Comparison of ENCODE assay signal across 20 mouse cellular contexts in genomic region chrX:137812151-137812550, GRCm38 (mm10).
DNase-seq lines count a peak whose midpoint lies in the region; ATAC-seq and TF ChIP-seq lines count a peak whose summit lies in the region.
"Had no signal": no experiment of that assay in that cellular context is flagged by ENCODE, and none has a peak within 500 bp of the region (broad histone marks: within the 10 kb centered on the region; RNA-seq: fewer than 3 reads in every experiment).

No protein-coding gene starts in this region.

- no peak overlapping the region for H3K4me3 ChIP-seq in forebrain, postnatal 0 days (ENCODE audit: low read depth, low read length)
- no peak overlapping the region for H3K4me3 ChIP-seq in forebrain, embryonic 15.5 days
- H3K4me3 ChIP-seq: embryonic facial prominence, embryonic 13.5 days; forebrain, embryonic 13.5 days; heart, adult 2 months; heart, embryonic 15.5 days; hindbrain, embryonic 13.5 days had no signal

- WGBS in forebrain, postnatal 0 days, result 43% methylated on average over 1 of the region's 1 CpGs
- WGBS in forebrain, embryonic 15.5 days, result 50% methylated on average over 1 of the region's 1 CpGs

- TF ChIP-seq CTCF in forebrain, postnatal 0 days (IDR thresholded peaks at IDR 0.05; ENCODE audit: low read depth), result no peak

- H3K27me3 ChIP-seq in forebrain, postnatal 0 days (ENCODE audit: insufficient read depth, low read length), result no peaks in the 10 kb centered on the region
- H3K27me3 ChIP-seq in forebrain, embryonic 15.5 days, result no peaks in the 10 kb centered on the region
- H3K27me3 ChIP-seq: forebrain, embryonic 13.5 days; heart, embryonic 15.5 days; hindbrain, embryonic 13.5 days had no signal

- no peak for ATAC-seq in forebrain, postnatal 0 days
- no peak for ATAC-seq in forebrain, embryonic 15.5 days (replicated peaks)
- ATAC-seq: forebrain, embryonic 13.5 days; hindbrain, postnatal 0 days had no signal

- no peak overlapping the region for H3K4me2 ChIP-seq in forebrain, postnatal 0 days (ENCODE audit: low read depth)
- H3K4me2 ChIP-seq in forebrain, embryonic 15.5 days (replicated peaks), result no peak overlapping the region
- H3K4me2 ChIP-seq: embryonic facial prominence, embryonic 13.5 days; forebrain, embryonic 13.5 days; heart, embryonic 11.5 days; heart, embryonic 15.5 days; hindbrain, embryonic 13.5 days had no signal

- H3K9me3 ChIP-seq in forebrain, postnatal 0 days (ENCODE audit: low read length), result no peaks in the 10 kb centered on the region
- no peaks in the 10 kb centered on the region for H3K9me3 ChIP-seq in forebrain, embryonic 15.5 days
- H3K9me3 ChIP-seq: embryonic facial prominence, embryonic 13.5 days; forebrain, embryonic 13.5 days; heart, embryonic 15.5 days; hindbrain, embryonic 13.5 days had no signal

- H3K36me3 ChIP-seq in forebrain, postnatal 0 days (ENCODE audit: insufficient read depth), result no peaks in the 10 kb centered on the region
- no peaks in the 10 kb centered on the region for H3K36me3 ChIP-seq in forebrain, embryonic 15.5 days
- H3K36me3 ChIP-seq: embryonic facial prominence, embryonic 13.5 days; heart, embryonic 15.5 days; hindbrain, embryonic 13.5 days had no signal

- no peak overlapping the region for H3K9ac ChIP-seq in forebrain, postnatal 0 days
- H3K9ac ChIP-seq in forebrain, embryonic 15.5 days (replicated peaks), result no peak overlapping the region
- H3K9ac ChIP-seq: embryonic facial prominence, embryonic 13.5 days; forebrain, embryonic 13.5 days; heart, embryonic 15.5 days; hindbrain, embryonic 13.5 days had no signal

- no peak overlapping the region for H3K27ac ChIP-seq in forebrain, postnatal 0 days (ENCODE audit: low read depth, low read length)
- no peak overlapping the region for H3K27ac ChIP-seq in forebrain, embryonic 15.5 days (replicated peaks)
- H3K27ac ChIP-seq: embryonic facial prominence, embryonic 13.5 days; forebrain, embryonic 13.5 days; heart, adult 2 months; heart, embryonic 15.5 days; hindbrain, embryonic 13.5 days; hindbrain, postnatal 0 days had no signal

- H3K4me1 ChIP-seq in forebrain, postnatal 0 days (ENCODE audit: insufficient read depth), result no peaks in the 10 kb centered on the region
- no peaks in the 10 kb centered on the region for H3K4me1 ChIP-seq in forebrain, embryonic 15.5 days
- H3K4me1 ChIP-seq: embryonic facial prominence, embryonic 13.5 days; forebrain, embryonic 13.5 days; heart, embryonic 15.5 days; hindbrain, embryonic 13.5 days had no signal

- DNase-seq in forebrain, postnatal 0 days, result peak; percentile 6
- DNase-seq in left cerebral cortex, adult 9 months (ENCODE audit: low spot score in 2 of 2), result peak; percentile 2 to 5
- DNase-seq in left cerebral cortex, adult 8-10 months (ENCODE audit: low spot score in 2 of 2), result no peak
- peak; percentile 3 to 6 for DNase-seq in right cerebral cortex, adult 2 months (ENCODE audit: low spot score in 2 of 2)
- no peak for DNase-seq in right cerebral cortex, postnatal 4 days
- no peak for DNase-seq in layer of hippocampus, postnatal 36 days
- DNase-seq: adrenal gland, postnatal 10 days; cerebellum, adult 18-20 months; cerebellum, adult 9-11 months; cerebellum, postnatal 36 days; gastrocnemius, postnatal 14 days; heart, adult 2 months; heart, postnatal 14 days had no signal

Comparison
In these comparisons a context has a peak if more than half of its experiments do, and no peak if none do; other contexts are left out.
1. DNase-seq: peak in forebrain, postnatal 0 days (single experiment), left cerebral cortex, adult 9 months (2 of 2) and right cerebral cortex, adult 2 months (2 of 2); none in left cerebral cortex, adult 8-10 months (0 of 2), right cerebral cortex, postnatal 4 days (single experiment) and layer of hippocampus, postnatal 36 days (0 of 2).